Mouse (Mus musculus) stomach, embryonic 15.5 days (tissue): Measurements from ENCODE around the gene Zfp956. TPM values are rescaled to one million over a fixed set of nuclear protein-coding genes. Genes with fewer than 3 reads are reported as not detected.

Experiments used
- ATAC-seq: fragments of 200-750 bp; cut with Nextera tagmentation; 2 replicates; pipeline ENCODE4 v1.8.0; 2017; ENCODE audit warnings: low read depth, moderate number of reproducible peaks, moderate TSS enrichment; ENCODE audit not compliant: insufficient read depth, low FRiP score
- H3K27ac ChIP-seq: fragments of 300-500 bp; sonication (generic); 2 replicates; pipeline ENCODE4 v1.5.1; 2015; ENCODE audit warnings: mild to moderate bottlenecking, inconsistent platforms
- H3K27me3 ChIP-seq: fragments of 300-500 bp; sonication (generic); replicated peaks from 2 replicates; pipeline ENCODE4 v1.6.1; 2015; ENCODE audit warnings: inconsistent platforms
- H3K36me3 ChIP-seq: fragments of 300-500 bp; sonication (generic); 2 replicates; pipeline ENCODE4 v1.6.1; 2015; ENCODE audit warnings: inconsistent platforms
- H3K4me1 ChIP-seq: fragments of 300-500 bp; sonication (generic); 2 replicates; pipeline ENCODE4 v1.6.1; 2015; ENCODE audit warnings: inconsistent platforms
- H3K4me2 ChIP-seq: fragments of 300-500 bp; sonication (generic); 2 replicates; pipeline ENCODE4 v1.6.1; 2015; ENCODE audit warnings: mild to moderate bottlenecking, inconsistent platforms
- H3K4me3 ChIP-seq: fragments of 300-500 bp; sonication (generic); replicated peaks from 2 replicates; pipeline ENCODE4 v1.5.1; 2015; ENCODE audit warnings: inconsistent platforms
- H3K9ac ChIP-seq: fragments of 300-500 bp; sonication (generic); 2 replicates; pipeline ENCODE4 v1.6.1; 2015; ENCODE audit warnings: inconsistent platforms
- H3K9me3 ChIP-seq: fragments of 300-500 bp; sonication (generic); 2 replicates; pipeline ENCODE4 v1.6.1; 2016; ENCODE audit warnings: inconsistent platforms
- WGBS: fragments of 180-500 bp; shearing (Covaris S2); methylation state at CpG from one replicate; pipeline ENCODE4 v1.1.7; 2015; 5-methylcytosine and 5-hydroxymethylcytosine counted together
- polyA plus RNA-seq: library from polyadenylated mRNA; unstranded; fragments of >200 nt; fragmentation: Nextera tagmentation; extraction: Ambion mirVana; gene quantifications from 2 replicates; pipeline ENCODE4 v1.2.1, GENCODE M21; 2015

The Zfp956 gene
- polyA plus RNA-seq, 1 experiment from 2014 or later: 10.7 TPM

DNA sequence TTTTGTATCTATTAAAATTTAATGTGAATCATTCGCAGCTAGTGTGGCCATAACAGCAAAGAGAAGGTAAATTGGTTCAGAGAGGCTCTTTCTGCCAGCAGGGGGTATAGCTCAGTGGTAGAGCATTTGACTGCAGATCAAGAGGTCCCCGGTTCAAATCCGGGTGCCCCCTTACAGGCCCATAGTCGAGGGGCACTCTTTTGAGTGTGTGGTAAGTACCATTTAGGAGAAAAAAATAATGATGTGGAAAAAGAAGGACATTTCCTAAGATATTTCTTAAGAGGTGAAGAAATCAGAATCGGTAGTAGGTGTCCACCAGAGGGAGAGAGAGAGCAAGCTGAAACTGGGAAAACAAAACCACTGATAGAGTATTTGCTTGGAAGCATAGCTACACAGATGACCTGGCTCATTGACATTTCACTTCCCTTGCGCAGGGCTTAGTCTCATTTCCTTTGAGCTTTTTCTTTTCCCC, 25.7 kb downstream of the Zfp956 start:
- H3K36me3 ChIP-seq: no peaks in the 10 kb centered on the region
- WGBS: 15% methylated on average over 6 of the region's 6 CpGs
- no peak overlapping the region for H3K4me3 ChIP-seq
- peak; percentile 91 for ATAC-seq
- H3K27me3 ChIP-seq: no peaks in the 10 kb centered on the region
- no peak overlapping the region for H3K27ac ChIP-seq
- no peak overlapping the region for H3K4me2 ChIP-seq
- no peaks in the 10 kb centered on the region for H3K4me1 ChIP-seq
- H3K9ac ChIP-seq: no peak overlapping the region
- H3K9me3 ChIP-seq: no peaks in the 10 kb centered on the region

DNA sequence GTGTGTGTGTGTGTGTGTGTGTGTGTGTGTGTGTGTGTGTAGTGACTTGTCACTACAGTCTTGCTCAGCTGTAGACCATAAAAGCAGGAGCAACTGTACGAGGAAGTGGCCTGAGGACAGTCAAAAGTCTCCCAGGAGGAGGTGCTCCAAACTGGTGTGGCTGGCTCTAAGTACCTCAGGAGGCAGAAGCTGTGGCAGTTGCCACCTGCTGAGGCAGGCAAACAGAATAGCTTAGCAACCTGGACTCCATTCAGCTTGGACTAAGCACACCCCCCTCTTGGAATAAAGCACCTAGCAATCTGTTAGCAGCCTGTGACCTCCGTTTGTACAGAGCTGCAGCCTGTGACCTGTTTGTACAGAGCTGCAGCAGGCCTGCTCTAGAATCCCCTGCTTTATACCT, 30.7 kb downstream of the Zfp956 start:
- Histone ChIP-seq H3K27ac (no peak overlapping the region), H3K36me3 (no peaks in the 10 kb centered on the region), H3K4me3 (no peak overlapping the region), H3K27me3 (no peaks in the 10 kb centered on the region), H3K4me1 (no peaks in the 10 kb centered on the region), H3K9me3 (no peaks in the 10 kb centered on the region), H3K4me2 (no peak overlapping the region), H3K9ac (no peak overlapping the region)
- WGBS: 15% methylated on average over 2 of the region's 2 CpGs
- ATAC-seq: peak; percentile 22; the same call in 1 of the 2 replicates

DNA sequence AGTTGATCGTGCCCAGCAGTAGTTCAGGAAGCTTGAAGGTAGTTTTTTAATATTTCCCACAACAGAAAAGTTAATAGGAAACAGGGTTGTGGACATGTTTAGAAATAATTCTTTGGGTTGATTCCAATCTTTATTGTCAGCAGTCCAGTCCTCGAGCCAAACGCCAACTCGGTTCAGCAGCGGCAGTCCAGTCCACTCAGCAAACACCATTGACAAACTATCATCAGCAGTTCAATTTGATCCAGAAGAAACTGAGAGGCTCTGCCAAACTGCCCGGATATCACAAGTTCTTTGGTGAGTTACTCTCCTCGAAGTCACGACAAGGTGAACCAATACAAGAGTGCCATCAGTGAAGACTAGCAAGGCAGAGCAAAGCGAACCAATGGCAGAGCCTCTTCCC, 42.5 kb downstream of the Zfp956 start:
- ATAC-seq: no peak
- Histone ChIP-seq H3K27me3 (no peaks in the 10 kb centered on the region), H3K36me3 (no peaks in the 10 kb centered on the region), H3K27ac (no peak overlapping the region), H3K9ac (no peak overlapping the region), H3K4me3 (no peak overlapping the region), H3K4me2 (no peak overlapping the region), H3K4me1 (no peaks in the 10 kb centered on the region), H3K9me3 (no peaks in the 10 kb centered on the region)
- WGBS: 85% methylated on average over 9 of the region's 9 CpGs

DNA sequence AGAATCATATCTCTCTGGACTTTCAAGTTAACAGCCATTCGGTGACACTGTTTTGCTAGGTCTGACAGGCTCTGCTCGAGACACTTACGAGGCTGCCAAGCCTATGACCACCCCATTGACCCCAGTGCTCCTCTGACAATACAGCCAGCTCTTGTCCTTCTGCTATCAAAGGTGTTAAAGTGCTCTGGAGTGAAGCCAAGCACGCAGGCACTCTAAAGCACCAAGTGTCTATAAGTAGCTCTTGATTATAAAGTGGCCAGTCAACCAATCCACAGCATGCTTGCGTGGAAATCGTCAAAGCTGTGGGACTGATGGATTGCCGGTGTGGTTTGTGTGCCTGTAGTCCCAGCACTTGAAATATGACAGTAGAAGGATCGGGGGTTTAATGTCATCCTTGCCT, 57.5 kb downstream of the Zfp956 start:
- no peaks in the 10 kb centered on the region for H3K36me3 ChIP-seq
- H3K27me3 ChIP-seq: no peaks in the 10 kb centered on the region
- no peak overlapping the region for H3K4me3 ChIP-seq
- no peak overlapping the region for H3K4me2 ChIP-seq
- ATAC-seq: no peak
- WGBS: 51% methylated on average over 8 of the region's 8 CpGs
- H3K4me1 ChIP-seq: no peaks in the 10 kb centered on the region
- no peak overlapping the region for H3K9ac ChIP-seq
- H3K9me3 ChIP-seq: no peaks in the 10 kb centered on the region
- H3K27ac ChIP-seq: no peak overlapping the region

Other genes starting within 250 kb of the Zfp956 start
- 280 and 318 TPM in 2 replicates for gene Pdia4, start 140.0 kb upstream of the Zfp956 start, polyA plus RNA-seq
- gene Zfp786, start 122.5 kb upstream of the Zfp956 start, polyA plus RNA-seq: 3.2 and 3.5 TPM in 2 replicates
- 9.0 and 9.2 TPM in 2 replicates for gene Zfp398, start 117.7 kb upstream of the Zfp956 start, polyA plus RNA-seq
- 14.6 and 16.4 TPM in 2 replicates for gene Zfp282, start 76.2 kb upstream of the Zfp956 start, polyA plus RNA-seq
- gene Zfp212, start 32.9 kb upstream of the Zfp956 start, polyA plus RNA-seq: 13.7 and 14.5 TPM in 2 replicates
- gene Zfp777, start 95.5 kb downstream of the Zfp956 start, polyA plus RNA-seq: 6.8 and 7.7 TPM in 2 replicates
- gene Zfp746, start 133.2 kb downstream of the Zfp956 start, polyA plus RNA-seq: 17.0 and 17.1 TPM in 2 replicates